Mouse (Mus musculus) bone marrow macrophage, adult 2 months (primary cell): Measurements from ENCODE around the gene Gm49711. TPM values are rescaled to one million over a fixed set of nuclear protein-coding genes. Genes with fewer than 3 reads are reported as not detected.

Experiments used
- H3K27ac ChIP-seq: 2 replicates; pipeline ENCODE4 v1.5.1; 2012; ENCODE audit warnings: low read depth, low read length; ENCODE audit not compliant: insufficient read depth
- H3K4me1 ChIP-seq: 2 replicates; pipeline ENCODE4 v1.6.1; 2012; ENCODE audit warnings: low read length; ENCODE audit not compliant: control insufficient read depth, insufficient read depth
- H3K4me3 ChIP-seq: 2 replicates; pipeline ENCODE4 v1.5.1; 2012; ENCODE audit warnings: mild to moderate bottlenecking, low read length, moderate library complexity; ENCODE audit not compliant: insufficient read depth
- CTCF ChIP-seq: IDR thresholded peaks from 2 replicates; pipeline ENCODE4 v1.5.1; 2012; ENCODE audit warnings: low read depth, mild to moderate bottlenecking, low read length, moderate library complexity
- POLR2A ChIP-seq: IDR thresholded peaks from 2 replicates; pipeline ENCODE4 v1.6.1; 2012; ENCODE audit warnings: mild to moderate bottlenecking, low read depth, low read length, borderline replicate concordance
- polyA plus RNA-seq: library from polyadenylated mRNA; stranded (reverse); fragments of >200 nt; gene quantifications from 2 replicates; pipeline ENCODE4 v1.2.4, GENCODE M21; 2012; ENCODE audit not compliant: missing spikeins, insufficient read depth, insufficient read length

Gene Gm49711
- polyA plus RNA-seq, 1 experiment = not detected

GRCm38 (mm10) chr16:92115611-92116421, 57.7 kb downstream of the Gm49711 start:
- Histone ChIP-seq H3K27ac (no peak overlapping the region), H3K4me3 (no peak overlapping the region), H3K4me1 (no peaks in the 10 kb centered on the region)
- TF ChIP-seq CTCF (no peak), POLR2A (no peak)

GRCm38 (mm10) chr16:92117337-92118209, 59.5 kb downstream of the Gm49711 start:
- Histone ChIP-seq H3K4me3 (no peak overlapping the region), H3K4me1 (no peaks in the 10 kb centered on the region), H3K27ac (no peak overlapping the region)
- no peak for TF ChIP-seq POLR2A
- TF ChIP-seq CTCF = no peak

DNA sequence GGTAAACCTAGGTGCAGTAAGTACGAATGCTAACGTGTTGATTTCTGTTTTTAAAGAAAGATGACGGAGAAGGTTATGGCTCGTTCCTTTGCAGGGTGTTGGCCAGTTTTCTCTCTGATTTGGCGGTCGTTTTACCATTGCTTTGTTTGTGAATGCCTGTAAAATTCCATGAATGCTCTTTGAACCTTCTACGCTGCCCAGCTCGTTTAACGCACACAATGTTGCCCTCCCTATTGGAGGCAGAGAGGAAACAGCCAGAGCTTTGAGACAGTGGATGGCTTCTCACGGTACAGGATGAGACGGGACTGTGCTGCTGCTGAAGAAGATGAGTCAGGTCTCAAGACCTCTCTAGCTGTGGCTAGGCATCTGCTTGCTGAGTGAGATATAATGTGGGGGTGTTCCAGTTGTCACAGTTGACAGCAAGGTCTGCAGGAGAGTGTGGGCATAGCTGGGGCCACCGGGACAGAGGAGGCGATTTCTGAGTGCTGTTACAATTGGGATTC, 60.9 kb downstream of the Gm49711 start:
- no peak for TF ChIP-seq POLR2A
- TF ChIP-seq CTCF = no peak
- H3K4me1 ChIP-seq = no peaks in the 10 kb centered on the region
- H3K27ac ChIP-seq = no peak overlapping the region
- no peak overlapping the region for H3K4me3 ChIP-seq

DNA sequence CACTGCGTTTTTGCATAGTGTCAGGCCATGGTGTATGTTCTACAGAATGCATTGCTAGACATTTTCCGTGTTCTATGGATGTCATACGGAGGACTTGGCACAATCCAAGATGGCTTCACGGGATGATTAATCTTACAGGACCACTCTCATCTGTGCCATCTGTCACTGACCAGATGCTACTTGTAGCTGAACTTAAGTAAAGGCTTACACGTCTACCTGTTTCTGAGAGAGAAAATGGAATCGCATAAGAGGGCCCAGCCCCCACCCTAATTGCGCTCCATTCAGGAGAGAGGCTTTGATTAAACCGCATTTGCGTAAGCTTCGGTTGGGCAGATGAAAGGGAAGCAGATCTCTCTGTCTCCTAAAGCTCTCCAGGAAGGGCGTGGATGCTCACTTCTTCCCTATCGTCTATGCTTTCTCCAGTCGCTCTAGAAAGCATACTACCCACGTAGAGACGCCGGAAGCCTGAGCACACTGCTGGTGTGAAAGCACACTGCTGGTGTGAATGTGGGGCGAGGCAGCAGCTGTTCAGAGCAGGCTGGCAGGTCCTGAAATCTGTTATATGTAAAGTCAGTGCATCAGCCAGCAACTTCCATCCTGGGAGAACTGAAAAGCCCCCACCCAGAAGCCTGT, 62.9 kb downstream of the Gm49711 start:
- TF ChIP-seq CTCF (no peak), POLR2A (no peak)
- Histone ChIP-seq H3K27ac (no peak overlapping the region), H3K4me3 (no peak overlapping the region), H3K4me1 (no peaks in the 10 kb centered on the region)

DNA sequence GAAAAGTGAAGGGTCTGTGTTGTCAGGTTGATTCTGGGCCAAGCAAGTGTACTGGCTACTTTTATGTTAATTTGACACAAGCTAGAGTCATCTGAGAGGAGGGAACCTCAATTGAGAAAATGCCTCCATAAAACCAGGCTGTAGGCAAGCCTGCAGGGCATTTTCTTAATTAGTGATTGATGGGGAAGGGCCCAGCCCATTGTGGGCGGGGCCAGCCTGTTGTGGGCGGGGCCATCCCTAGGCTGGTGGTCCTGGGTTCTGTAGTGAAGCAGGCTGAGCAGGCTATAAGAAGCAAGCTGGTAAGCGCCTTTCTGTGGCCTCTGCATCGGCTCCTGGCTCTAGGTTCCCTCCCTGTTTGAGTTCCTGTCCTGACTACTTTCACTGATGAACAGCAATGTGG, 69.1 kb downstream of the Gm49711 start:
- no peak overlapping the region for H3K4me3 ChIP-seq
- H3K4me1 ChIP-seq = no peaks in the 10 kb centered on the region
- TF ChIP-seq CTCF (no peak), POLR2A (no peak)
- H3K27ac ChIP-seq = no peak overlapping the region

DNA sequence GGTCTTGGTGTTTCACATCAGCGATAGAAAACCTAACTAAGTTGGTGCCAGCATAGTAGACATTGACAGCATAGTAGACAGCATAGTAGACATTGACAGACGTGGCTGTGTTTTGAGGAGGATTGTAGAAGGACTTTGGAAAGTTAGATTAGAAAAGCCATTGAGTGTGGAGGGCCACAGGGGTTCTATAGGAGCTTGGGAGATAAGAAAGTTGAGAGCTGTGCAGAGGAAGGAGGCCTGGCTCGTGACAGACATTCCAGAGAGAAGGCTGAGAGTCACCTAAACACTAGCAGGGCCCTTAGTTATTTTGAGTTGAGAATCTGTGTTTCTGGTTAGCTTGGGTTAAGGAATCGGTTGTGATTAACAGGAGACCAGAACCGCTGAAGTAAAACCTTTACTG, 69.5 kb downstream of the Gm49711 start:
- no peak overlapping the region for H3K27ac ChIP-seq
- TF ChIP-seq CTCF (no peak), POLR2A (no peak)
- no peak overlapping the region for H3K4me3 ChIP-seq
- H3K4me1 ChIP-seq = no peaks in the 10 kb centered on the region

GRCm38 (mm10) chr16:92129843-92130242, 71.7 kb downstream of the Gm49711 start:
- TF ChIP-seq POLR2A = no peak
- no peak for TF ChIP-seq CTCF
- Histone ChIP-seq H3K4me3 (no peak overlapping the region), H3K4me1 (no peaks in the 10 kb centered on the region), H3K27ac (no peak overlapping the region)

DNA sequence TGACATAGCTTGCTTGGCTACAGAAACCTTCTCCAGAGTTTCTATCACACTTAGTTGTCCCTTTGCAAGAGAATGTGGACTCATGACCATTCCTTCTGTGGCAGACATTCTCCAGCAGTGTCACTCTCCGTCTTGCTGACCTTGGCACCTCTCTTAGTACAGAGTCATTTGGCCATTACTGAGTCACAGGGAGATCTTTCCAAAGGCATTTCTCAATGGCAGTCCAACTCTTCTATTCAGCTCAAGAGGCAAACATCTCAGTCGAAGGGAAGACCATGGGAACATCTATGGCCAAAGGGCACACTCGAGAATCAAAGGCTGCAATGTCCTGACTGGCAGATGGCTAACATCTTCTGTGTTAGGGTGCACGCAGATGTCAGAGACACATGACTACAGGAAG, 74.4 kb downstream of the Gm49711 start:
- Histone ChIP-seq H3K4me1 (no peaks in the 10 kb centered on the region), H3K27ac (no peak overlapping the region), H3K4me3 (no peak overlapping the region)
- no peak for TF ChIP-seq POLR2A
- TF ChIP-seq CTCF = no peak

DNA sequence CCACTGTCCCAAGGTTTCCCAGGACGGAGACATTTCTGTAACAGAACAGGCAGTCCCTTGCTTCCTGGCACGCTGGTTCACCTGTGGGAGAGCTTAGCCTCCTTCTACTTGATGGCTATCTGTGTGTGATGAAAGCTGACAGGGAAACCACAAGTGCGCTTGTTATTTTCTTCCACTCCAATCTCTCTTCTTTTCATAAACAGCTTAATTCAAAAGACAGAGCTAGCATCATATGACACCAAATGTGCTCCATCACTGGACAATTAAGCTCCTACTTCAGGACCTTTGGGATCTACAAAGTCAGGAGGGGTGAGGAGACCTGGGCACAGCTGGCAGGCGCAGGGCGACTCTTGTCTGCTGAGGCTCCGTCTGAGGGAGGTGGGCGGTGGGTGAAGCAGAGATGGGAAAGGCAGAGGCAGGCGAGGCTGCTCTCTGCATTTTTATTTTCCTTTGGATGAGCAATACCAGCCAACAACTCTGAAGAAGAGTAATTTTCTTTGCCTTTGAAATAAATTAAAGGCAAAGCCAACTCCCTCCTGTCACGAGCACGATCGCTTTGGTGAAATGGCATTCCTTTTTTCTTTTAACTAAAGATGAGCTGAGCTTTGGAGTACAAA, 76.1 kb downstream of the Gm49711 start:
- no peaks in the 10 kb centered on the region for H3K4me1 ChIP-seq
- TF ChIP-seq POLR2A = no peak
- no peak overlapping the region for H3K4me3 ChIP-seq
- H3K27ac ChIP-seq = no peak overlapping the region

GRCm38 (mm10) chr16:92136275-92136674, 78.2 kb downstream of the Gm49711 start:
- no peak for TF ChIP-seq CTCF
- TF ChIP-seq POLR2A = no peak
- Histone ChIP-seq H3K4me1 (no peaks in the 10 kb centered on the region), H3K4me3 (no peak overlapping the region), H3K27ac (no peak overlapping the region)
